21 mouse cellular contexts compared by ENCODE assay signal in the genomic region with DNA sequence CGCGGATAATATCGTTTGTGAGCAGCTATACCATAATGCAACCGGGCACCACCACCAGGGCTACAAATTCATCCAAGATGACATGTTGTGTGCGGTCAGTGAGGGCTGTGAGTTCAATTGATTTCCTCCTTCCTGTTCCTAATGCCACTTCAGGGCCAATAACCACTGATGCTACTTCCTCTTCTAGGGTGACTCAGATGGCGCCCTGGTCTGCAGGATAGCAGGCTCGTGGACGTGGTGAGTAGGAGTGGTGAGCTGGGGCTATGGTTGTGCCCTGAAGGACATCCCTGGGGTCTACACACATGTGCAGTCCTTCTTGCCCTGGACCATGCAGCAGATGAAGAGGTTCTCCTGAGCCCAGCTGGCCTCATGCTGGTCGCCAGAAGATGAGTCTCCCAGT. TPM values are rescaled to one million over a fixed set of nuclear protein-coding genes. Genes with fewer than 3 reads are reported as not detected.
"Had no signal": no experiment of that assay in that cellular context is flagged by ENCODE, and none has a peak within 500 bp of the region (broad histone marks: within the 10 kb centered on the region; RNA-seq: fewer than 3 reads in every experiment).

No protein-coding gene starts in this region.

- DNase-seq: kidney, adult 8-10 months; kidney, postnatal 10 days; kidney, postnatal 36 days; layer of hippocampus, postnatal 36 days; liver, embryonic 13.5 days; lung, embryonic 14.5 days; midbrain, embryonic 14.5 days; retina, postnatal 1 day; thymus, adult 2 months; thymus, postnatal 14 days; thymus, postnatal 4 days had no signal

- ATAC-seq: intestine, postnatal 0 days; lung, postnatal 0 days had no signal

RNA-seq across cellular contexts. Expression of gene Tpsab1, which starts 13.0 kb away (rescaled TPM):
- total RNA-seq: layer of hippocampus, adult 8-10 months; layer of hippocampus, postnatal 10 days; left cerebral cortex, adult 2 months; left cerebral cortex, postnatal 10 days; left cerebral cortex, postnatal 36 days; liver, adult 2 months; megakaryocyte-erythroid progenitor cell, adult 5-6 weeks; midbrain, postnatal 0 days had no signal

RNA-seq across cellular contexts. Expression of gene Prss29, which starts 13.9 kb away (rescaled TPM):
- total RNA-seq: layer of hippocampus, adult 8-10 months; layer of hippocampus, postnatal 10 days; layer of hippocampus, postnatal 36 days; left cerebral cortex, adult 2 months; left cerebral cortex, postnatal 10 days; left cerebral cortex, postnatal 36 days; liver, adult 2 months; megakaryocyte-erythroid progenitor cell, adult 5-6 weeks; midbrain, postnatal 0 days had no signal

RNA-seq across cellular contexts. Expression of gene Prss28, which starts 23.9 kb away (rescaled TPM):
- total RNA-seq: layer of hippocampus, adult 8-10 months; layer of hippocampus, postnatal 10 days; layer of hippocampus, postnatal 36 days; left cerebral cortex, adult 2 months; left cerebral cortex, postnatal 10 days; left cerebral cortex, postnatal 36 days; liver, adult 2 months; megakaryocyte-erythroid progenitor cell, adult 5-6 weeks; midbrain, postnatal 0 days had no signal

RNA-seq across cellular contexts. Expression of gene Tpsb2, which starts 33.8 kb away (rescaled TPM):
- total RNA-seq: left cerebral cortex, adult 2 months; left cerebral cortex, postnatal 36 days; liver, adult 2 months; megakaryocyte-erythroid progenitor cell, adult 5-6 weeks had no signal

RNA-seq across cellular contexts. Expression of gene Prss34, which starts 34.1 kb away (rescaled TPM):
- total RNA-seq: layer of hippocampus, adult 8-10 months; layer of hippocampus, postnatal 10 days; layer of hippocampus, postnatal 36 days; left cerebral cortex, adult 2 months; left cerebral cortex, postnatal 10 days; left cerebral cortex, postnatal 36 days; liver, adult 2 months; megakaryocyte-erythroid progenitor cell, adult 5-6 weeks; midbrain, postnatal 0 days had no signal
